Mouse (Mus musculus): ENCODE results near the gene Gm44805. TPM values are rescaled to one million over a fixed set of nuclear protein-coding genes. Genes with fewer than 3 reads are reported as not detected.

Gm44805 gene
- polyA plus RNA-seq, 2 experiments, result 3.3 to 48.5 TPM

GRCm38 (mm10) chr7:19628192-19628535 is 53.1 kb downstream of the Gm44805 start:
- no peak overlapping the region for H3K27ac ChIP-seq
- no peak for DNase-seq (ENCODE audit: low read depth in 3 of 3, low spot score in 3 of 3)

DNA sequence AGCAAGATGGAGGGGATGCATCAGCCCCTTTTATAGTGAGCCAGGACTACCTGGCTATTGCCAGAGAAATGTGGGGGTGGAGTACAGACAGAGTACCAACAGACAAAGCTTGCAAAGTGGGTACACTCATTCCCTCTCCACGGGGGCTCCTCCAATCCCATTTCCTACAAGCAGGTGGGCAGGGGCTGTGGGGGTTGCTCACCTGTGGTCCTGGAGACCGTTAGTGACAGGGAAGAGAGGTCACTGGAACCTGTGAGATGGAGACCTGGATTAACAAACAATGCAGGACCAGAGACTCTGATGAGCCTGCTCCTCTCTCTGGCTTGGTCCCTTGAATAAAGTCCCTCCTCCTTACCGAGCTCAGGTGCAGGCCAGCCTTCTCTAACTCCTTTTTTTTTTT is 53.5 kb downstream of the Gm44805 start:
- H3K9ac ChIP-seq (replicated peaks), result no peak overlapping the region
- no peak for ATAC-seq (ENCODE audit: insufficient read depth)
- H3K27ac ChIP-seq, result no peak overlapping the region

More at GRCm38 (mm10) chr7:19628192-19628535, 53.1 kb downstream of the Gm44805 start:
- H3K27me3 ChIP-seq (ENCODE audit: control insufficient read depth, insufficient read depth, low read length), result no peaks in the 10 kb centered on the region
- H3K4me1 ChIP-seq (replicated peaks; ENCODE audit: control insufficient read depth in 2 of 2, insufficient read depth in 2 of 2, low read length in 1 of 2), result peaks cover 11 to 22% of the 10 kb centered on the region in 2 experiments
- peak overlapping the region; percentile 58 to 84 for H3K4me3 ChIP-seq (ENCODE audit: insufficient read depth in 1 of 2, low read depth in 2 of 2, low read length in 2 of 2)
- H3K36me3 ChIP-seq (replicated peaks; ENCODE audit: control insufficient read depth, insufficient read depth, low read depth), result no peaks in the 10 kb centered on the region
- WGBS (ENCODE audit: insufficient replicate concordance), result 8% methylated on average over 17 of the region's 17 CpGs
- no peaks in the 10 kb centered on the region for H3K9me3 ChIP-seq (ENCODE audit: control insufficient read depth, low read length)
- no peak overlapping the region for H3K9ac ChIP-seq (replicated peaks)
- peak overlapping the region; percentile 100 for H3K4me2 ChIP-seq (ENCODE audit: low read depth)
- TF ChIP-seq EP300 (IDR thresholded peaks at IDR 0.05; ENCODE audit: low read depth) (no peak), CTCF (IDR thresholded peaks at IDR 0.05; ENCODE audit: low read depth) (no peak)
- ATAC-seq (ENCODE audit: insufficient read depth), result no peak

DNA sequence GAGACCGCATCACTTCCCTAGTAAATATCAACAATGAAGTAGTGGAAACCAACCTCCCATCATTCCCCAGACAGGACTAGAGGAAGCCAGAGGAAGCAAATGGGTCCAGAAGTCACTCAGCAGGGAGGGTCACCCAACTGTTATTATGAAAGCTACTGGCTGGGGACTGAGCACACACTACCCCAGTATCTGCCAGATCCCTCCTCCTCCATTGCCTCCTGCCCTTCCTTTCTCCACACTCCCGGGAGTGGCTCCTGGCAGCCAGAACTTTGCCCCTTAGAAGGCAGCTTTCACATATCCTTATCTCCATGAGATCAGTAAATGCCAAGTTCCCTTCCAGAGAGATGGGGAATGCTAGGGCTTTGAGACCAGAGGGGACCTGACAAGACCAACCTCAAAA is 57.8 kb downstream of the Gm44805 start:
- DNase-seq (ENCODE audit: low read depth in 3 of 3, low spot score in 3 of 3) (no peak), ATAC-seq (ENCODE audit: insufficient read depth) (no peak)
- no peak for TF ChIP-seq CTCF (IDR thresholded peaks at IDR 0.05; ENCODE audit: low read depth)
- TF ChIP-seq EP300 (IDR thresholded peaks at IDR 0.05; ENCODE audit: low read depth), result no peak
- Histone ChIP-seq H3K9me3 (ENCODE audit: control insufficient read depth, low read length) (no peaks in the 10 kb centered on the region), H3K4me1 (replicated peaks; ENCODE audit: control insufficient read depth in 2 of 2, insufficient read depth in 2 of 2, low read length in 1 of 2) (peaks cover 0 to 6% of the 10 kb centered on the region in 2 experiments; a peak in 3 of 4 replicates), H3K27ac (no peak overlapping the region), H3K36me3 (replicated peaks; ENCODE audit: control insufficient read depth, insufficient read depth, low read depth) (no peaks in the 10 kb centered on the region), H3K4me3 (ENCODE audit: insufficient read depth in 1 of 2, low read depth in 2 of 2, low read length in 2 of 2) (no peak overlapping the region), H3K4me2 (ENCODE audit: low read depth) (no peak overlapping the region), H3K9ac (replicated peaks) (no peak overlapping the region), H3K27me3 (ENCODE audit: control insufficient read depth, insufficient read depth, low read length) (no peaks in the 10 kb centered on the region)
- WGBS (ENCODE audit: insufficient replicate concordance), result 50% methylated on average over 2 of the region's 2 CpGs

More for the DNA sequence above, 53.5 kb downstream of the Gm44805 start:
- Histone ChIP-seq H3K4me3 (ENCODE audit: insufficient read depth in 1 of 2, low read depth in 2 of 2, low read length in 2 of 2) (peak overlapping the region in 1 of 2 experiments; percentile 84; a peak in 1 of 4 replicates), H3K27me3 (ENCODE audit: control insufficient read depth, insufficient read depth, low read length) (no peaks in the 10 kb centered on the region), H3K9me3 (ENCODE audit: control insufficient read depth, low read length) (no peaks in the 10 kb centered on the region), H3K4me2 (ENCODE audit: low read depth) (peak overlapping the region; percentile 100), H3K4me1 (replicated peaks; ENCODE audit: control insufficient read depth in 2 of 2, insufficient read depth in 2 of 2, low read length in 1 of 2) (peaks cover 11 to 18% of the 10 kb centered on the region in 2 experiments), H3K36me3 (replicated peaks; ENCODE audit: control insufficient read depth, insufficient read depth, low read depth) (no peaks in the 10 kb centered on the region)
- WGBS (ENCODE audit: insufficient replicate concordance), result 52% methylated on average over 3 of the region's 3 CpGs
- no peak for DNase-seq (ENCODE audit: low read depth in 3 of 3, low spot score in 3 of 3)
- TF ChIP-seq CTCF (IDR thresholded peaks at IDR 0.05; ENCODE audit: low read depth), result no peak
- no peak for TF ChIP-seq EP300 (IDR thresholded peaks at IDR 0.05; ENCODE audit: low read depth)

GRCm38 (mm10) chr7:19622241-19622640 is 59.0 kb downstream of the Gm44805 start:
- no peak overlapping the region for H3K9ac ChIP-seq (replicated peaks)
- no peak overlapping the region for H3K4me3 ChIP-seq (ENCODE audit: insufficient read depth in 1 of 2, low read depth in 2 of 2, low read length in 2 of 2)
- no peak for ATAC-seq (ENCODE audit: insufficient read depth)
- no peak for DNase-seq (ENCODE audit: low read depth in 3 of 3, low spot score in 3 of 3)
- no peak overlapping the region for H3K27ac ChIP-seq
- TF ChIP-seq CTCF (IDR thresholded peaks at IDR 0.05; ENCODE audit: low read depth) (no peak), EP300 (IDR thresholded peaks at IDR 0.05; ENCODE audit: low read depth) (no peak)
- no peaks in the 10 kb centered on the region for H3K36me3 ChIP-seq (replicated peaks; ENCODE audit: control insufficient read depth, insufficient read depth, low read depth)
- 43% methylated on average over 6 of the region's 6 CpGs for WGBS (ENCODE audit: insufficient replicate concordance)
- no peaks in the 10 kb centered on the region; a peak in 1 of 4 replicates for H3K4me1 ChIP-seq (replicated peaks; ENCODE audit: control insufficient read depth in 2 of 2, insufficient read depth in 2 of 2, low read length in 1 of 2)
- H3K9me3 ChIP-seq (ENCODE audit: control insufficient read depth, low read length), result no peaks in the 10 kb centered on the region
- no peaks in the 10 kb centered on the region for H3K27me3 ChIP-seq (ENCODE audit: control insufficient read depth, insufficient read depth, low read length)
- no peak overlapping the region for H3K4me2 ChIP-seq (ENCODE audit: low read depth)

Other genes starting within 250 kb of the Gm44805 start
- 2.4 and 2.5 TPM in 2 replicates for gene Mark4, start 222.6 kb downstream of the Gm44805 start, polyA plus RNA-seq (2012; rRNA removed)
- gene Mark4, start 222.6 kb downstream of the Gm44805 start, polyA plus RNA-seq (2014; fragmentation: Nextera tagmentation; extraction: Ambion mirVana), result 0.80 and 2.5 TPM in 2 replicates
- gene Exoc3l2, start 218.1 kb downstream of the Gm44805 start, polyA plus RNA-seq (2012; rRNA removed), result 1.7 and 1.9 TPM in 2 replicates
- gene Exoc3l2, start 218.1 kb downstream of the Gm44805 start, polyA plus RNA-seq (2014; fragmentation: Nextera tagmentation; extraction: Ambion mirVana), result 0.48 and 0.78 TPM in 2 replicates
- gene Bloc1s3, start 173.1 kb downstream of the Gm44805 start, polyA plus RNA-seq (2012; rRNA removed), result 2.0 and 2.7 TPM in 2 replicates
- 0.39 and 0.56 TPM in 2 replicates for gene Bloc1s3, start 173.1 kb downstream of the Gm44805 start, polyA plus RNA-seq (2014; fragmentation: Nextera tagmentation; extraction: Ambion mirVana)
- gene Trappc6a, start 173.0 kb downstream of the Gm44805 start, polyA plus RNA-seq (2012; rRNA removed), result 24.1 and 28.1 TPM in 2 replicates
- gene Trappc6a, start 173.0 kb downstream of the Gm44805 start, polyA plus RNA-seq (2014; fragmentation: Nextera tagmentation; extraction: Ambion mirVana), result 40.0 and 40.2 TPM in 2 replicates
- gene Nkpd1, start 163.6 kb downstream of the Gm44805 start, polyA plus RNA-seq (2012; rRNA removed), result 0.01 and 0.04 TPM in 2 replicates
- not detected in 2 replicates for gene Nkpd1, start 163.6 kb downstream of the Gm44805 start, polyA plus RNA-seq (2014; fragmentation: Nextera tagmentation; extraction: Ambion mirVana)
- 21.8 and 27.0 TPM in 2 replicates for gene Ppp1r37, start 118.3 kb downstream of the Gm44805 start, polyA plus RNA-seq (2012; rRNA removed)
- gene Ppp1r37, start 118.3 kb downstream of the Gm44805 start, polyA plus RNA-seq (2014; fragmentation: Nextera tagmentation; extraction: Ambion mirVana), result 1.5 and 2.0 TPM in 2 replicates
- gene Zfp296, start 104.1 kb downstream of the Gm44805 start, polyA plus RNA-seq (2012; rRNA removed), result 0.66 and 0.96 TPM in 2 replicates
- 0.38 and 0.41 TPM in 2 replicates for gene Zfp296, start 104.1 kb downstream of the Gm44805 start, polyA plus RNA-seq (2014; fragmentation: Nextera tagmentation; extraction: Ambion mirVana)
- 34.8 and 39.6 TPM in 2 replicates for gene Gemin7, start 103.8 kb downstream of the Gm44805 start, polyA plus RNA-seq (2012; rRNA removed)
- gene Gemin7, start 103.8 kb downstream of the Gm44805 start, polyA plus RNA-seq (2014; fragmentation: Nextera tagmentation; extraction: Ambion mirVana), result 83.1 and 91.6 TPM in 2 replicates
- 21.3 and 23.3 TPM in 2 replicates for gene Clasrp, start 76.9 kb downstream of the Gm44805 start, polyA plus RNA-seq (2012; rRNA removed)
- gene Clasrp, start 76.9 kb downstream of the Gm44805 start, polyA plus RNA-seq (2014; fragmentation: Nextera tagmentation; extraction: Ambion mirVana), result 7.5 and 8.6 TPM in 2 replicates
- gene Relb, start 52.0 kb downstream of the Gm44805 start, polyA plus RNA-seq (2012; rRNA removed), result 1.0 and 1.1 TPM in 2 replicates
- gene Relb, start 52.0 kb downstream of the Gm44805 start, polyA plus RNA-seq (2014; fragmentation: Nextera tagmentation; extraction: Ambion mirVana), result 0.89 and 1.2 TPM in 2 replicates
- gene Clptm1, start 16.4 kb downstream of the Gm44805 start, polyA plus RNA-seq (2012; rRNA removed), result 20.6 and 20.9 TPM in 2 replicates
- gene Clptm1, start 16.4 kb downstream of the Gm44805 start, polyA plus RNA-seq (2014; fragmentation: Nextera tagmentation; extraction: Ambion mirVana), result 44.4 and 50.4 TPM in 2 replicates
- gene Apoc2, start 3.5 kb downstream of the Gm44805 start, polyA plus RNA-seq (2012; rRNA removed), result 494 and 507 TPM in 2 replicates
- 990 and 1,023 TPM in 2 replicates for gene Apoc2, start 3.5 kb downstream of the Gm44805 start, polyA plus RNA-seq (2014; fragmentation: Nextera tagmentation; extraction: Ambion mirVana)
- 90.9 and 154 TPM in 2 replicates for gene Apoc4, start 56 bp upstream of the Gm44805 start, polyA plus RNA-seq (2012; rRNA removed)
- 181 and 200 TPM in 2 replicates for gene Apoc4, start 56 bp upstream of the Gm44805 start, polyA plus RNA-seq (2014; fragmentation: Nextera tagmentation; extraction: Ambion mirVana)
- gene Apoc1, start 11.2 kb upstream of the Gm44805 start, polyA plus RNA-seq (2012; rRNA removed), result 203 and 204 TPM in 2 replicates
- 390 TPM in 2 replicates for gene Apoc1, start 11.2 kb upstream of the Gm44805 start, polyA plus RNA-seq (2014; fragmentation: Nextera tagmentation; extraction: Ambion mirVana)
- gene Apoe, start 17.8 kb upstream of the Gm44805 start, polyA plus RNA-seq (2012; rRNA removed), result 1,802 and 2,400 TPM in 2 replicates
- 1,630 and 1,854 TPM in 2 replicates for gene Apoe, start 17.8 kb upstream of the Gm44805 start, polyA plus RNA-seq (2014; fragmentation: Nextera tagmentation; extraction: Ambion mirVana)
- gene Tomm40, start 34.0 kb upstream of the Gm44805 start, polyA plus RNA-seq (2012; rRNA removed), result 53.7 and 57.3 TPM in 2 replicates
- 58.2 and 75.8 TPM in 2 replicates for gene Tomm40, start 34.0 kb upstream of the Gm44805 start, polyA plus RNA-seq (2014; fragmentation: Nextera tagmentation; extraction: Ambion mirVana)
- gene Nectin2, start 69.1 kb upstream of the Gm44805 start, polyA plus RNA-seq (2012; rRNA removed), result 7.8 and 8.9 TPM in 2 replicates
- 10.2 and 10.3 TPM in 2 replicates for gene Nectin2, start 69.1 kb upstream of the Gm44805 start, polyA plus RNA-seq (2014; fragmentation: Nextera tagmentation; extraction: Ambion mirVana)
- gene Bcam, start 89.6 kb upstream of the Gm44805 start, polyA plus RNA-seq (2012; rRNA removed), result 6.3 and 7.6 TPM in 2 replicates
- 4.9 and 6.6 TPM in 2 replicates for gene Bcam, start 89.6 kb upstream of the Gm44805 start, polyA plus RNA-seq (2014; fragmentation: Nextera tagmentation; extraction: Ambion mirVana)
- 0.95 and 1.2 TPM in 2 replicates for gene Cblc, start 115.4 kb upstream of the Gm44805 start, polyA plus RNA-seq (2012; rRNA removed)
- 1.1 and 1.3 TPM in 2 replicates for gene Cblc, start 115.4 kb upstream of the Gm44805 start, polyA plus RNA-seq (2014; fragmentation: Nextera tagmentation; extraction: Ambion mirVana)
- gene Bcl3, start 141.3 kb upstream of the Gm44805 start, polyA plus RNA-seq (2012; rRNA removed), result 2.7 and 3.1 TPM in 2 replicates
- 3.5 and 3.8 TPM in 2 replicates for gene Bcl3, start 141.3 kb upstream of the Gm44805 start, polyA plus RNA-seq (2014; fragmentation: Nextera tagmentation; extraction: Ambion mirVana)
- gene Gm19345, start 170.6 kb upstream of the Gm44805 start, polyA plus RNA-seq (2012; rRNA removed), result not detected in 2 replicates
- not detected in 2 replicates for gene Gm19345, start 170.6 kb upstream of the Gm44805 start, polyA plus RNA-seq (2014; fragmentation: Nextera tagmentation; extraction: Ambion mirVana)
- 0.04 TPM in 1 of 2 replicates, not detected in the other for gene Ceacam16, start 179.9 kb upstream of the Gm44805 start, polyA plus RNA-seq (2012; rRNA removed)
- 0.08 TPM in 1 of 2 replicates, not detected in the other for gene Ceacam16, start 179.9 kb upstream of the Gm44805 start, polyA plus RNA-seq (2014; fragmentation: Nextera tagmentation; extraction: Ambion mirVana)
- 0.01 TPM in 1 of 2 replicates, not detected in the other for gene Ceacam19, start 206.5 kb upstream of the Gm44805 start, polyA plus RNA-seq (2012; rRNA removed)
- gene Ceacam19, start 206.5 kb upstream of the Gm44805 start, polyA plus RNA-seq (2014; fragmentation: Nextera tagmentation; extraction: Ambion mirVana), result not detected in 2 replicates
- 2.3 and 2.6 TPM in 2 replicates for gene Pvr, start 239.7 kb upstream of the Gm44805 start, polyA plus RNA-seq (2012; rRNA removed)
- gene Pvr, start 239.7 kb upstream of the Gm44805 start, polyA plus RNA-seq (2014; fragmentation: Nextera tagmentation; extraction: Ambion mirVana), result 0.95 and 1.8 TPM in 2 replicates